Mouse (Mus musculus): ENCODE data around the gene Ncoa3.

The Ncoa3 gene

DNA sequence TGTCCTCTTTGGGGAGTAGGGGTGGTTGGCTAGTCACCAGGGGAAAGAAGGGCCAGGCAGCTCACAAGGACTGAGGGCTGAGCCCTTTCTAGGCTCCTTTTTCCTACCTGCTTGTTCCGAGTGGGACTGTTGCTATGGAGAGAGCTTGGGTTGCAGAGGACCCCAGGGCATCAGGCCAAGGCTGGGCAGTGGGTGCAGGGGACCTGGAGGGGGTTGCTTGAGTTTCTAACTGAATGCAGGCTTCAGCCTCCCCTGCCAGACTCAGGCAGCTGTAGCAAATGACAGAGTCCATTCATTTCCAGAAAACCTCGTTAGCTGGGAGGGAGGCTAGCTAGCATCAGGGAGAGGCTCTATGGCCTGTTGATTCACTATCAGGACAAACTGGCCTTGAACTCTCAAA, 114.2 kb downstream of the Ncoa3 start:
- DNase-seq (ENCODE audit: low spot score): no peak

GRCm38 (mm10) chr2:166107911-166108310, 115.5 kb downstream of the Ncoa3 start:
- no peak for DNase-seq (ENCODE audit: low spot score)

GRCm38 (mm10) chr2:166108326-166108725, 115.9 kb downstream of the Ncoa3 start:
- peak; percentile 49 for DNase-seq (ENCODE audit: low spot score)

DNA sequence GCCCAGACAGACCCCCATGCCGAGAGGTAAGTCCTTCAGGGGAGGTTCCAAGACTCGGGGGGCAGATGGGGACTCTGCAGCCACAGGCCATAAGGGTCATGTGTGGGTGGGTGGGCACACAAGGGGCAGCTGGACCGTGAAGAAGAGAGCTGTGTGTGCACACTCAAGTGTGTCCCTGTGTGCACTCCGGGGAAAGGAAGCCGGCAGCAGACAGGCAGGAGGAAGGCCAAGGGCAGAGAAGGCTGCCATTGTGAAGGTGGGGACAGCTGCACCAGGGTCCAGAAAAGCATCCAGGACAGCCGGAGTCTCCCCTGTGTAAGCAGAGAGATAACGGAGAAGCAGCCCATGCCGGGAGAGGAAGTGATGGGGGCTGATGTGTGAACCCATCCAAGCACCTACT, 118.3 kb downstream of the Ncoa3 start:
- no peak for DNase-seq (ENCODE audit: low spot score)

- no peak for DNase-seq (ENCODE audit: low spot score)
Observed at GRCm38 (mm10) chr2:166111238-166111637, 118.8 kb downstream of the Ncoa3 start.

DNA sequence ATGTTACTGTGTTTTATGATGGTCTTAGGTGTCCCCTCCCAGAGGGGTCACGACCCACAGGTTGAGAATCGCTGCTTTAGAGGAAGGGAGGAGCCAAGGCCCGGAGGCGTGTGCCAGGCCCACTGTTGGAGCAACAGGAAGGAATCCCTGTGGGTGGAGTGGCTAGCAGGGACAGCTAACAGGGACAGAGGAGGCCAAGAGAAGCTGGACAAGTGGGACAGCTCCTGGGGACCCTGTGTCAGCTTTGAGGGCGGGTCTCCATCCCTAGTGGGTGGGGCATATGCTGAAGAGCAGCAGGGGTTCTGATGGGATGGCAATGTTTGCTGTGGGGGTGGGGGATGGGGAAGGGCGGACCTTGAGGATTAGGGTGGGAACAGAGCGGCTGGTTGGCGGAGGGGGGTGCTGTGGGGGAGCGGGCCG, 119.4 kb downstream of the Ncoa3 start:
- DNase-seq (ENCODE audit: low spot score): no peak

GRCm38 (mm10) chr2:166112986-166113385, 120.5 kb downstream of the Ncoa3 start:
- DNase-seq (ENCODE audit: low spot score): no peak

DNA sequence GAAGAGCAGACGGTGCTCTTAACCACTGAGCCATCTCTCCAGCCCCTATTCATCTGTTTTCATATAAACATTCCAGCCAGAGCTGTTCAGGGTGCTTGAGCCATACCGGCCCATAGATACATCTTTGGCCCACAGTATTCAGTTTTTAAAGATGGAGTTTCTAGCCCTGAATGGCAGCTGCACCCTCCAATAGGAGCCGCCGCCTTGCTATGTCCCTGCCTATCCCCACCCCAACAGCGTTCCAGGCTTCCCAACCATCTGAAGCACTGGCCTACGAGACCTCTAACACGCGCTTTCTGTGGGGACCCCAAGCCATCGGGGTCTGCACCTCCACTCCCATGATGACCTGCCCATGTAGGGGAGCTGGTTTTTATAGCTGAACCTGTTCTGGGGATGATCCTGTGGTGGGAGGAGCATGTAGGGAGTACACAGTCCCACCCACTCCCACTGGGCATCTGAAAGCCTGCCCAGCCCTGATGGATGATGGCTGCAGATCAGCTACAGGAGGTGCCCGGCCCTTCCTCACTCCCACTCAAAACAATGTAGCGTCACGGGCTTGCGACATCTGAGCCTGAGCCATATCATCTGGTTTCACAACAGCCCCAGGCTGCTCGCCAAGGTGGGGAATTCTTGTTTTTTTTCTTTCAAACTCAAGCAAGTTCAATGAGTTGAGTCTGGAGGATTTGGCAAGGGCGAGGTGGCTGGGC, 123.3 kb downstream of the Ncoa3 start:
- peak; percentile 23 for DNase-seq (ENCODE audit: low spot score)

DNA sequence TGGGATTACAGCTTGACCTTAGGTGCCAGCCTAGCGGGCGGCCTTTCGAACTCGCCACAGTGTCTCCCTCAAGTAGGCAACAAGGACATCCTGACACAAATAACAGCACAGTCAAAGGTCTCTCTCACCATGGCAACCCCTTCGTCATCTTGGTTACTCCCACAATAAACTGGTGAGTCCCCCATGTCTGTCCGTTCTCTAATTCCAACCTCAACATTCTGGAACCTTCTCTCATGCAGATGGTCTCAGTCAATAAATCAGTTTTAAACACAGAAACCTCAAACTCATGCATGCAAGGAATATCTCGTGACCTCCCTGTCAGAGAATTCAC, 123.8 kb downstream of the Ncoa3 start:
- DNase-seq (ENCODE audit: low spot score): no peak

DNA sequence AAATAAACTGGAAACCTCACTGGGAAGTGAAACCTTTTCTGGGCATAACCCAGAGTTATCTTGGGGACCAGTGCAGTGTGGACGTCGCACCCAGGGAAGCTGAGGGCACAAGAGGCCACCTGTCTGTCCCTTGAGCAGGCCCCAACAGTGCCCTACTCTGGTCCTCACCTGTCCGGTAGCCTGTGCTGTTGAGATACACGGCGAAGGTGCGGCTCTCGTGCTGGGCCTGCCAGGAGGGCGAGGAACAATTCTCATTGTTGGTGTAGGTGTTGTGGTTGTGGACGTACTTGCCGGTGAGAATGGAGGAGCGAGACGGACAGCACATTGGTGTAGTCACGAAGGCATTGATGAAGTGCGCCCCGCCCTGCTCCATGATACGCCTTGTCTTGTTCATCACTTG, 124.3 kb downstream of the Ncoa3 start:
- DNase-seq (ENCODE audit: low spot score): no peak

- DNase-seq (ENCODE audit: low spot score): no peak
Observed at GRCm38 (mm10) chr2:166119992-166120391, 127.6 kb downstream of the Ncoa3 start.

DNA sequence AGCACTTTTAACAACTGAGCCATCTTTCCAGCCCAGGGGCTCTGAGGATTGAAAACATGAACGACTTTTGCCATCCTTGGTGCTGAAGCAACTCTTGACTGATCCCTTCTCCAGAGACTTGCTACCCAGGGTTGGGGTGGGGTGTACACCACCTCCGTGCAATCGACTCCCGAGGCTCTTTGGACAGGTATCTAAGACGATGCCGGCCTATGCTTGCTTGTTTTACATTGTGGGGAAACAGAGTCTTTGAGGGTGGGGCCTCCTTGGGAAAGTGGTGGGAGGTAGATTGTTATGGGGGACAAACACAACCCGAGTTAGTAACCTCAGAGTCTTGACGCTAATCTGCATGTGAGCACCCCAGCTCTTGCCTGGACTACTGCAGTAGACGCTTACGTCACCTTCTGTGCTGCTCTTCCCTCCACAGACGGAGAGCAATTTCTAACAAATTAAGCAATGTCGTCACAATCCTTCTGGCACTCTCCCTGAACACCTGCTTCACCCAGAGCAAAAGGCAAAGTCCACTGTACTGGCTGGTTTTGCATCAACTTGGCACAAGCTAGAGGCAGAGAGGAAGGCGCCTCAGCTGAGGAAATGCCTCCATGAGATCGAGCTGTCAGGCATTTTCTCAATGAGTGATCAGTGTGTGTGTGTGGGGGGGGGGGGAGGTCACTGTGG, 129.4 kb downstream of the Ncoa3 start:
- no peak for DNase-seq (ENCODE audit: low spot score)

DNA sequence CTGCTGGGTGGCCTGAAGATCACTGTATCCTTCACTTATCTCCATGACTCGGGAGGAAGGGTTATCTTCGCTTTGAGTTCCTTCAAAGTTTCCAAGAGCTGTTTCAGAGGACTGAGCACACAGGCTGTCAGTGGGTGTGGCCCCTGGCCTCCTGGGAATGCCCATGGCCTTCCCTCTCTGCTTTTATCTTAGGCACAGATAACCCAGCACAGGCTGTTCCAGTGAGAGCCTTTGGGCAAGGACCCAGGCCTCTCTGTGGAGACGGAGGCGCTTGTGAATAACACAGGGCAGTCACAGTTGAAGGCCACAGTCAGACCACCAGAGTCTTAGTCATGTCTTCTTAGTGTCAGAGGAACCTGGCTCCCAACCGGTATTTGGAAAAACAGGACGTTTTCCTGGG, 130.3 kb downstream of the Ncoa3 start:
- no peak for DNase-seq (ENCODE audit: low spot score)

Measured in urinary bladder, postnatal 10 days (tissue).